Mouse (Mus musculus) midbrain, embryonic 11.5 days (tissue): Measurements from ENCODE around the gene Ethe1. TPM values are rescaled to one million over a fixed set of nuclear protein-coding genes. Genes with fewer than 3 reads are reported as not detected.

Source experiments
- ATAC-seq: fragments of 200-750 bp; cut with Nextera tagmentation; 2 replicates; pipeline ENCODE4 v1.8.0; 2017; ENCODE audit warnings: moderate TSS enrichment, moderate library complexity; ENCODE audit not compliant: low FRiP score
- DNase-seq: peaks from one replicate; pipeline ENCODE4 v3.0.0; 2015; ENCODE audit warnings: low spot score; ENCODE audit errors: missing footprints
- H3K27ac ChIP-seq: fragments of 300-500 bp; sonication (generic); 2 replicates; pipeline ENCODE4 v1.5.1; 2014; ENCODE audit warnings: low read depth, low read length
- H3K27me3 ChIP-seq: fragments of 300-500 bp; sonication (generic); 2 replicates; pipeline ENCODE4 v1.6.1; 2014; ENCODE audit warnings: mild to moderate bottlenecking, low read length, moderate library complexity, mixed read lengths; ENCODE audit not compliant: control insufficient read depth, insufficient read depth
- H3K36me3 ChIP-seq: fragments of 300-500 bp; sonication (generic); 2 replicates; pipeline ENCODE4 v1.6.1; 2014; ENCODE audit warnings: mild to moderate bottlenecking, low read length, moderate library complexity, mixed read lengths; ENCODE audit not compliant: control insufficient read depth, insufficient read depth
- H3K4me1 ChIP-seq: fragments of 300-500 bp; sonication (generic); 2 replicates; pipeline ENCODE4 v1.6.1; 2014; ENCODE audit warnings: low read length; ENCODE audit not compliant: control insufficient read depth, insufficient read depth
- H3K4me2 ChIP-seq: fragments of 300-500 bp; sonication (generic); 2 replicates; pipeline ENCODE4 v1.6.1; 2014; ENCODE audit warnings: mild to moderate bottlenecking, moderate library complexity
- H3K4me3 ChIP-seq: fragments of 300-500 bp; sonication (generic); 2 replicates; pipeline ENCODE4 v1.5.1; 2014; ENCODE audit warnings: low read depth, low read length
- H3K9ac ChIP-seq: fragments of 300-500 bp; sonication (generic); 2 replicates; pipeline ENCODE4 v1.6.1; 2014; ENCODE audit warnings: low read length
- H3K9me3 ChIP-seq: fragments of 300-500 bp; sonication (generic); 2 replicates; pipeline ENCODE4 v1.6.1; 2016; ENCODE audit warnings: low read length; ENCODE audit not compliant: control insufficient read depth
- WGBS: fragments of 180-500 bp; shearing (Covaris S2); extraction: QIAGEN DNeasy Blood & Tissue Kit; methylation state at CpG from one replicate; pipeline ENCODE4 v1.1.7; 2014; 5-methylcytosine and 5-hydroxymethylcytosine counted together
- polyA plus RNA-seq: library from polyadenylated mRNA; unstranded; fragments of >200 nt; fragmentation: Nextera tagmentation; extraction: Ambion mirVana; gene quantifications from 2 replicates; pipeline ENCODE4 v1.2.1, GENCODE M21; 2014

The Ethe1 gene
- polyA plus RNA-seq, 1 experiment from 2014 or later: 18.8 TPM

GRCm38 (mm10) chr7:24629672-24630071 lies 42.3 kb downstream of the Ethe1 start:
- Histone ChIP-seq H3K27me3 (no peaks in the 10 kb centered on the region), H3K36me3 (no peaks in the 10 kb centered on the region), H3K4me2 (no peak overlapping the region), H3K27ac (no peak overlapping the region), H3K4me1 (no peaks in the 10 kb centered on the region), H3K9me3 (no peaks in the 10 kb centered on the region), H3K4me3 (no peak overlapping the region), H3K9ac (no peak overlapping the region)
- 76% methylated on average over 4 of the region's 4 CpGs for WGBS
- DNase-seq (peak; percentile 51), ATAC-seq (no peak)

GRCm38 (mm10) chr7:24630116-24630880 lies 43.0 kb downstream of the Ethe1 start:
- 77% methylated on average over 10 of the region's 10 CpGs for WGBS
- Histone ChIP-seq H3K27me3 (no peaks in the 10 kb centered on the region), H3K9me3 (no peaks in the 10 kb centered on the region), H3K27ac (no peak overlapping the region), H3K4me1 (no peaks in the 10 kb centered on the region), H3K4me3 (no peak overlapping the region), H3K4me2 (no peak overlapping the region), H3K36me3 (no peaks in the 10 kb centered on the region), H3K9ac (no peak overlapping the region)
- ATAC-seq: no peak
- DNase-seq: no peak

- H3K9ac ChIP-seq: no peak within 1 kb of the TSS
- peak within 1 kb of the TSS; percentile 30; the same call in 1 of the 2 replicates for H3K4me2 ChIP-seq
- peaks cover 10% of the 10 kb centered on the region for H3K4me1 ChIP-seq
- H3K36me3 ChIP-seq: no peaks in the 10 kb centered on the region
- peak within 1 kb of the TSS; percentile 3; the same call in 1 of the 2 replicates for H3K4me3 ChIP-seq
- H3K27me3 ChIP-seq: peaks cover 40% of the 10 kb centered on the region
- no peaks in the 10 kb centered on the region for H3K9me3 ChIP-seq
- 17% methylated on average over 15 of the region's 15 CpGs for WGBS
- ATAC-seq: 0 out of 2 replicates have a peak, but pooled peaks have one; percentile 10
- no peak within 1 kb of the TSS for H3K27ac ChIP-seq
- DNase-seq: no peak
These were observed 48.9 kb downstream of the Ethe1 start, which contains the start of gene Lypd3 for GRCm38 (mm10) chr7:24636264-24636663. Gene Lypd3 (plus strand): TSS chr7:24636550.

GRCm38 (mm10) chr7:24637046-24637445 lies 49.7 kb downstream of the Ethe1 start:
- peaks cover 40% of the 10 kb centered on the region for H3K27me3 ChIP-seq

GRCm38 (mm10) chr7:24638026-24638856 lies 50.9 kb downstream of the Ethe1 start:
- Histone ChIP-seq H3K36me3 (no peaks in the 10 kb centered on the region), H3K9me3 (no peaks in the 10 kb centered on the region), H3K4me1 (peaks cover 10% of the 10 kb centered on the region), H3K9ac (no peak overlapping the region), H3K27me3 (peaks cover 40% of the 10 kb centered on the region), H3K27ac (no peak overlapping the region), H3K4me2 (peak overlapping the region; percentile 62), H3K4me3 (peak overlapping the region; percentile 29)
- DNase-seq: peak; percentile 87
- ATAC-seq: peak; percentile 43
- 4% methylated on average over 35 of the region's 35 CpGs for WGBS

More at GRCm38 (mm10) chr7:24637046-24637445, 49.7 kb downstream of the Ethe1 start:
- DNase-seq (peak; percentile 88), ATAC-seq (peak; percentile 40; the same call in 1 of the 2 replicates)
- 2% methylated on average over 17 of the region's 18 CpGs for WGBS
- no peak overlapping the region for H3K9ac ChIP-seq
- H3K4me1 ChIP-seq: peaks cover 10% of the 10 kb centered on the region
- no peak overlapping the region for H3K27ac ChIP-seq
- no peaks in the 10 kb centered on the region for H3K9me3 ChIP-seq
- H3K4me3 ChIP-seq: peak overlapping the region; percentile 3; the same call in 1 of the 2 replicates
- peak overlapping the region; percentile 30; the same call in 1 of the 2 replicates for H3K4me2 ChIP-seq
- H3K36me3 ChIP-seq: no peaks in the 10 kb centered on the region

- Histone ChIP-seq H3K4me2 (no peak overlapping the region), H3K9me3 (no peaks in the 10 kb centered on the region), H3K36me3 (no peaks in the 10 kb centered on the region), H3K4me3 (no peak overlapping the region), H3K9ac (no peak overlapping the region), H3K27me3 (peaks cover 40% of the 10 kb centered on the region), H3K4me1 (peaks cover 10% of the 10 kb centered on the region), H3K27ac (no peak overlapping the region)
- no peak for ATAC-seq
- WGBS: 60% methylated on average over 13 of the region's 13 CpGs
- no peak for DNase-seq
These were observed 53.1 kb downstream of the Ethe1 start for GRCm38 (mm10) chr7:24640450-24640849.

GRCm38 (mm10) chr7:24642491-24642890 lies 55.1 kb downstream of the Ethe1 start:
- Histone ChIP-seq H3K27me3 (peaks cover 22% of the 10 kb centered on the region), H3K9me3 (no peaks in the 10 kb centered on the region), H3K36me3 (no peaks in the 10 kb centered on the region), H3K4me1 (peaks cover 4% of the 10 kb centered on the region), H3K27ac (no peak overlapping the region), H3K4me2 (no peak overlapping the region), H3K9ac (no peak overlapping the region), H3K4me3 (no peak overlapping the region)
- WGBS: 8% methylated on average over 9 of the region's 9 CpGs
- DNase-seq (peak; percentile 91), ATAC-seq (peak; percentile 9; the same call in 1 of the 2 replicates)

GRCm38 (mm10) chr7:24644492-24644891 lies 57.1 kb downstream of the Ethe1 start:
- H3K4me2 ChIP-seq: no peak overlapping the region
- no peak for DNase-seq
- no peak overlapping the region for H3K27ac ChIP-seq
- H3K4me1 ChIP-seq: no peaks in the 10 kb centered on the region
- no peaks in the 10 kb centered on the region for H3K9me3 ChIP-seq
- 80% methylated on average over 6 of the region's 6 CpGs for WGBS
- H3K4me3 ChIP-seq: no peak overlapping the region
- H3K36me3 ChIP-seq: no peaks in the 10 kb centered on the region
- ATAC-seq: no peak
- no peak overlapping the region for H3K9ac ChIP-seq
- peaks cover 5% of the 10 kb centered on the region; the same call in 1 of the 2 replicates for H3K27me3 ChIP-seq
